Mouse (Mus musculus) c-Kit-negative CD71-positive TER-119-positive erythroid progenitor cells, embryonic 14.5 days (primary cell): ENCODE results near the gene E130208F15Rik.

ENCODE experiments used
- DNase-seq: peaks from one replicate; pipeline ENCODE4 v3.0.0-alpha.2; 2013; ENCODE audit warnings: low read depth, low spot score

The E130208F15Rik gene

GRCm38 (mm10) chr7:30306083-30306779 is 15.3 kb upstream of the E130208F15Rik start:
- no peak for DNase-seq

GRCm38 (mm10) chr7:30308076-30309005 is 13.2 kb upstream of the E130208F15Rik start, which contains the start of gene Alkbh6:
Gene Alkbh6 (plus strand): TSS chr7:30308717.
- peak; percentile 65 for DNase-seq

GRCm38 (mm10) chr7:30309395-30310129 is 12.0 kb upstream of the E130208F15Rik start:
- DNase-seq, result no peak

GRCm38 (mm10) chr7:30310136-30310535 is 11.4 kb upstream of the E130208F15Rik start:
- DNase-seq, result no peak

- no peak for DNase-seq
These were observed 7.7 kb upstream of the E130208F15Rik start for GRCm38 (mm10) chr7:30313666-30314320.

GRCm38 (mm10) chr7:30314721-30315155 is 6.8 kb upstream of the E130208F15Rik start, which contains the start of gene Syne4:
Gene Syne4 (plus strand): TSS chr7:30314807.
- DNase-seq, result no peak

- no peak for DNase-seq
These were observed 5.7 kb upstream of the E130208F15Rik start for GRCm38 (mm10) chr7:30315559-30316529.

- DNase-seq, result no peak
These were observed 3.4 kb upstream of the E130208F15Rik start for GRCm38 (mm10) chr7:30318142-30318541.

- DNase-seq, result no peak
These were observed 594 bp upstream of the E130208F15Rik start for GRCm38 (mm10) chr7:30320946-30321345.

GRCm38 (mm10) chr7:30322285-30322667 is 736 bp downstream of the E130208F15Rik start:
- DNase-seq, result peak; percentile 93

- DNase-seq, result no peak
These were observed 1.3 kb downstream of the E130208F15Rik start for GRCm38 (mm10) chr7:30322865-30323264.

GRCm38 (mm10) chr7:30323795-30324194 is 2.3 kb downstream of the E130208F15Rik start, which contains the start of gene Sdhaf1:
Gene Sdhaf1 (minus strand): TSS chr7:30323895.
- DNase-seq, result no peak

GRCm38 (mm10) chr7:30324300-30324944 is 2.9 kb downstream of the E130208F15Rik start:
- no peak for DNase-seq

- DNase-seq, result peak; percentile 54
These were observed 3.8 kb downstream of the E130208F15Rik start for GRCm38 (mm10) chr7:30325364-30325763.

- no peak for DNase-seq
These were observed 4.9 kb downstream of the E130208F15Rik start for GRCm38 (mm10) chr7:30326427-30326826.

- no peak for DNase-seq
These were observed 5.6 kb downstream of the E130208F15Rik start for GRCm38 (mm10) chr7:30327140-30327539.

GRCm38 (mm10) chr7:30328379-30328778 is 6.8 kb downstream of the E130208F15Rik start:
- DNase-seq, result no peak

- peak; percentile 20 for DNase-seq
These were observed 10.3 kb downstream of the E130208F15Rik start for GRCm38 (mm10) chr7:30331887-30332286.

- no peak for DNase-seq
These were observed 11.2 kb downstream of the E130208F15Rik start for GRCm38 (mm10) chr7:30332622-30333259.
